Mouse (Mus musculus): ENCODE measurements at regions not wholly inside any gene's neighbourhood (a gene's known extent, or its start where the extent isn't known, plus 50 kb on each side); places are given as distances from the start of the nearest gene placed in this dataset.

GRCm38 (mm10) chr1:35697834-35698500 lies 370.2 kb upstream of the Hs6st1 start:
- Histone ChIP-seq H3K9me3 (peaks cover 8% of the 10 kb centered on the region; the same call in 1 of the 2 replicates), H3K36me3 (replicated peaks; ENCODE audit: low read length) (no peaks in the 10 kb centered on the region), H3K27me3 (replicated peaks) (peaks cover 2% of the 10 kb centered on the region), H3K4me3 (replicated peaks) (no peak overlapping the region), H3K4me1 (no peaks in the 10 kb centered on the region)
- TF ChIP-seq GATA1 (IDR thresholded peaks at IDR 0.05; ENCODE audit: borderline replicate concordance, low read length) (no peak), FLI1 (IDR thresholded peaks at IDR 0.05; ENCODE audit: low read length) (no peak)

GRCm38 (mm10) chr1:35702585-35702984 lies 365.6 kb upstream of the Hs6st1 start:
- H3K9me3 ChIP-seq, result peaks cover 9% of the 10 kb centered on the region
- no peak overlapping the region for H3K4me3 ChIP-seq (replicated peaks)
- no peaks in the 10 kb centered on the region for H3K4me1 ChIP-seq
- TF ChIP-seq FLI1 (IDR thresholded peaks at IDR 0.05; ENCODE audit: low read length) (no peak), GATA1 (IDR thresholded peaks at IDR 0.05; ENCODE audit: borderline replicate concordance, low read length) (no peak)
- no peaks in the 10 kb centered on the region for H3K36me3 ChIP-seq (replicated peaks; ENCODE audit: low read length)
- peaks cover 2% of the 10 kb centered on the region for H3K27me3 ChIP-seq (replicated peaks)

- no peaks in the 10 kb centered on the region for H3K4me1 ChIP-seq
- TF ChIP-seq FLI1 (IDR thresholded peaks at IDR 0.05; ENCODE audit: low read length) (no peak), GATA1 (IDR thresholded peaks at IDR 0.05; ENCODE audit: borderline replicate concordance, low read length) (no peak)
- H3K9me3 ChIP-seq, result peaks cover 10% of the 10 kb centered on the region
- H3K27me3 ChIP-seq (replicated peaks), result no peaks in the 10 kb centered on the region
- H3K4me3 ChIP-seq (replicated peaks), result no peak overlapping the region
- H3K36me3 ChIP-seq (replicated peaks; ENCODE audit: low read length), result no peaks in the 10 kb centered on the region
These were observed 361.9 kb upstream of the Hs6st1 start for GRCm38 (mm10) chr1:35706336-35706735.

GRCm38 (mm10) chr1:35708176-35708788 lies 359.9 kb upstream of the Hs6st1 start:
- no peaks in the 10 kb centered on the region for H3K36me3 ChIP-seq (replicated peaks; ENCODE audit: low read length)
- H3K4me3 ChIP-seq (replicated peaks), result no peak overlapping the region
- TF ChIP-seq GATA1 (IDR thresholded peaks at IDR 0.05; ENCODE audit: borderline replicate concordance, low read length) (no peak), FLI1 (IDR thresholded peaks at IDR 0.05; ENCODE audit: low read length) (no peak)
- H3K27me3 ChIP-seq (replicated peaks), result no peaks in the 10 kb centered on the region
- H3K9me3 ChIP-seq, result peaks cover 10% of the 10 kb centered on the region
- H3K4me1 ChIP-seq, result no peaks in the 10 kb centered on the region

- Histone ChIP-seq H3K27me3 (replicated peaks) (no peaks in the 10 kb centered on the region), H3K9me3 (peaks cover 10% of the 10 kb centered on the region), H3K36me3 (replicated peaks; ENCODE audit: low read length) (no peaks in the 10 kb centered on the region), H3K4me1 (no peaks in the 10 kb centered on the region), H3K4me3 (replicated peaks) (no peak overlapping the region)
- no peak for TF ChIP-seq GATA1 (IDR thresholded peaks at IDR 0.05; ENCODE audit: borderline replicate concordance, low read length)
- TF ChIP-seq FLI1 (IDR thresholded peaks at IDR 0.05; ENCODE audit: low read length), result no peak
These were observed 359.0 kb upstream of the Hs6st1 start for GRCm38 (mm10) chr1:35709214-35709613.

- H3K4me3 ChIP-seq (replicated peaks), result no peak overlapping the region
- H3K4me1 ChIP-seq, result no peaks in the 10 kb centered on the region
- H3K9me3 ChIP-seq, result peaks cover 12% of the 10 kb centered on the region
- TF ChIP-seq GATA1 (IDR thresholded peaks at IDR 0.05; ENCODE audit: borderline replicate concordance, low read length) (no peak), FLI1 (IDR thresholded peaks at IDR 0.05; ENCODE audit: low read length) (no peak)
- no peaks in the 10 kb centered on the region for H3K27me3 ChIP-seq (replicated peaks)
- no peaks in the 10 kb centered on the region for H3K36me3 ChIP-seq (replicated peaks; ENCODE audit: low read length)
These were observed 354.2 kb upstream of the Hs6st1 start for GRCm38 (mm10) chr1:35713961-35714360.

- Histone ChIP-seq H3K9me3 (peaks cover 12% of the 10 kb centered on the region), H3K27me3 (replicated peaks) (no peaks in the 10 kb centered on the region), H3K36me3 (replicated peaks; ENCODE audit: low read length) (no peaks in the 10 kb centered on the region), H3K4me1 (no peaks in the 10 kb centered on the region), H3K4me3 (replicated peaks) (no peak overlapping the region)
- no peak for TF ChIP-seq FLI1 (IDR thresholded peaks at IDR 0.05; ENCODE audit: low read length)
- no peak for TF ChIP-seq GATA1 (IDR thresholded peaks at IDR 0.05; ENCODE audit: borderline replicate concordance, low read length)
These were observed 352.3 kb upstream of the Hs6st1 start for GRCm38 (mm10) chr1:35715931-35716330.

- no peak overlapping the region for H3K4me3 ChIP-seq (replicated peaks)
- no peak for TF ChIP-seq GATA1 (IDR thresholded peaks at IDR 0.05; ENCODE audit: borderline replicate concordance, low read length)
- TF ChIP-seq FLI1 (IDR thresholded peaks at IDR 0.05; ENCODE audit: low read length), result no peak
- no peaks in the 10 kb centered on the region for H3K36me3 ChIP-seq (replicated peaks; ENCODE audit: low read length)
- no peaks in the 10 kb centered on the region for H3K4me1 ChIP-seq
- H3K9me3 ChIP-seq, result peaks cover 12% of the 10 kb centered on the region
- H3K27me3 ChIP-seq (replicated peaks), result no peaks in the 10 kb centered on the region
These were observed 351.0 kb upstream of the Hs6st1 start for GRCm38 (mm10) chr1:35717166-35717565.

- H3K4me1 ChIP-seq, result no peaks in the 10 kb centered on the region
- H3K4me3 ChIP-seq (replicated peaks), result no peak overlapping the region
- H3K36me3 ChIP-seq (replicated peaks; ENCODE audit: low read length), result no peaks in the 10 kb centered on the region
- H3K9me3 ChIP-seq, result peaks cover 12% of the 10 kb centered on the region
- TF ChIP-seq GATA1 (IDR thresholded peaks at IDR 0.05; ENCODE audit: borderline replicate concordance, low read length), result no peak
- TF ChIP-seq FLI1 (IDR thresholded peaks at IDR 0.05; ENCODE audit: low read length), result no peak
- H3K27me3 ChIP-seq (replicated peaks), result no peaks in the 10 kb centered on the region
These were observed 350.5 kb upstream of the Hs6st1 start for GRCm38 (mm10) chr1:35717659-35718058.

- Histone ChIP-seq H3K27me3 (replicated peaks) (no peaks in the 10 kb centered on the region), H3K4me1 (no peaks in the 10 kb centered on the region), H3K36me3 (replicated peaks; ENCODE audit: low read length) (no peaks in the 10 kb centered on the region), H3K4me3 (replicated peaks) (no peak overlapping the region), H3K9me3 (peaks cover 12% of the 10 kb centered on the region)
- TF ChIP-seq GATA1 (IDR thresholded peaks at IDR 0.05; ENCODE audit: borderline replicate concordance, low read length), result no peak
- no peak for TF ChIP-seq FLI1 (IDR thresholded peaks at IDR 0.05; ENCODE audit: low read length)
These were observed 348.1 kb upstream of the Hs6st1 start for GRCm38 (mm10) chr1:35720063-35720462.

All from megakaryocyte, embryonic 14.5 days (primary cell).